In the genomic region with DNA sequence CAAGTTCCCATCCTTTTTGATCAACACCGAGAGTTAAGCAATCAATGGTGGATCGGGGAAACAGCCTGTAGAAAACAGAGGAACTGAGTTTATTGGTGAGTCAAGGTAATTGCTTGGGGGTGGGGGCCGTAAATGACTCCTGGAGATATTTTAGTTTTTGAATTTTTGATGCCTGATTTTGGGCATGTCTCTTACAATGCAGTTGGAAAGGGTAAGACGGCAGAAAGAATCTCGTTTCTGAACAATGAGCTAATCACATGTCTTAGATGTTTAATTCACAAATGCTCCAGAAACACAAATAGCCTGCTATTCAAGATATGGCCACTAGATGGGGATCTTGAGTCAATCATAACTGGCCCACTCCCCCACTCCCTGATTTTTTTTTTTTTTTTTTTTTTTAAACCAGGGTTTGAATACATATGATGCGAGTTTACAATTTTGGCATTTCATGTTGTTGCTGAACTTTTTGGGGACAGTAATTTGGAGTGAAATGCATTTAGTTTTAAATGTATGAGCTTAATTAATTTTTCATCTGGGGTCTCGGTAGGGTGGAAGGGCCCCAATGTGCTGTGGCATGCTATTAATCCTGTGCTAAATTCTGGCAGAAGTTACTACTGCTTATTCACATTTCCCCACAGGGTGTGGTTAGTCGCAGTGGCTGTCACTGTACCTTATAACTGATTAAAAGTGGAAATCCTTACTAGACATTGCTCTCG, we compare ENCODE assay signal across 8 mouse cellular contexts. TPM values are rescaled to one million over a fixed set of nuclear protein-coding genes. Genes with fewer than 3 reads are reported as not detected.
DNase-seq lines count a peak whose midpoint lies in the region; ATAC-seq lines count a peak whose summit lies in the region.

No protein-coding gene starts in this region.

- no peaks in the 10 kb centered on the region for H3K27me3 ChIP-seq in midbrain, embryonic 15.5 days (replicated peaks)

- peak; percentile 46 to 51; a peak in 1 of 4 replicates for ATAC-seq in hematopoietic stem cell, adult 5-6 weeks (replicated peaks in 1 of 2; ENCODE audit: insufficient read depth in 1 of 2, low FRiP score in 2 of 2, low TSS enrichment in 1 of 2, low read depth in 1 of 2, poor library complexity in 2 of 2, severe bottlenecking in 2 of 2)
- ATAC-seq in midbrain, embryonic 15.5 days (replicated peaks) = peak; percentile 68

- H3K27ac ChIP-seq in midbrain, embryonic 15.5 days = peak overlapping the region; percentile 46

- H3K9ac ChIP-seq in midbrain, embryonic 15.5 days = no peak overlapping the region

- 36% methylated on average over 9 of the region's 9 CpGs for WGBS in midbrain, embryonic 15.5 days

- DNase-seq in left cerebral cortex, adult 11 months (ENCODE audit: low spot score) = peak; percentile 47
- no peak for DNase-seq in left cerebral cortex, adult 8-10 months (ENCODE audit: low spot score in 2 of 2)
- peak; percentile 45 for DNase-seq in Muller cell, postnatal 12 days (ENCODE audit: inconsistent ontology term)
- DNase-seq in embryo, embryonic 9.5 days (ENCODE audit: extremely low spot score) = peak; percentile 66
- peak; percentile 43 for DNase-seq in layer of hippocampus, adult 9-11 months
- no peak for DNase-seq in thymus, postnatal 36 days

- peak overlapping the region; percentile 22 for H3K4me2 ChIP-seq in midbrain, embryonic 15.5 days

- no peaks in the 10 kb centered on the region for H3K9me3 ChIP-seq in midbrain, embryonic 15.5 days

- no peak overlapping the region for H3K4me3 ChIP-seq in midbrain, embryonic 15.5 days

- H3K4me1 ChIP-seq in midbrain, embryonic 15.5 days = peaks cover 25% of the 10 kb centered on the region

- H3K36me3 ChIP-seq in midbrain, embryonic 15.5 days (replicated peaks) = no peaks in the 10 kb centered on the region

RNA-seq across cellular contexts. Expression of a gene that starts 32.6 kb away (rescaled TPM):
- not detected for total RNA-seq in left cerebral cortex, adult 8-10 months (2022)
- 0.94 TPM in 1 of 2 replicates, not detected in the other for total RNA-seq in hematopoietic stem cell, adult 5-6 weeks (2017)
- not detected in 2 replicates for polyA plus RNA-seq in midbrain, embryonic 15.5 days (2015; fragmentation: Nextera tagmentation; extraction: Ambion mirVana)

Comparison
In these comparisons a context has a peak if more than half of its experiments do, and no peak if none do; other contexts are left out.
1. DNase-seq: peak in left cerebral cortex, adult 11 months (single experiment), Muller cell, postnatal 12 days (single experiment), embryo, embryonic 9.5 days (single experiment) and layer of hippocampus, adult 9-11 months (single experiment); none in left cerebral cortex, adult 8-10 months (0 of 2) and thymus, postnatal 36 days (0 of 2).